Mouse (Mus musculus) hindbrain, postnatal 0 days (tissue): ENCODE results near the gene Plagl1. TPM values are rescaled to one million over a fixed set of nuclear protein-coding genes. Genes with fewer than 3 reads are reported as not detected.

Source experiments
- ATAC-seq: fragments of 200-750 bp; cut with Nextera tagmentation; 2 replicates; pipeline ENCODE4 v1.8.0; 2017; ENCODE audit warnings: mild to moderate bottlenecking, moderate TSS enrichment, moderate library complexity
- DNase-seq: peaks from one replicate; pipeline ENCODE4 v3.0.0-alpha.2; 2015; ENCODE audit warnings: low spot score
- H3K27ac ChIP-seq: fragments of 300-500 bp; sonication (generic); 2 replicates; pipeline ENCODE4 v1.5.1; 2014; ENCODE audit warnings: mild to moderate bottlenecking
- H3K27me3 ChIP-seq: fragments of 300-500 bp; sonication (generic); 2 replicates; pipeline ENCODE4 v1.6.1; 2014; ENCODE audit warnings: low read length, mixed read lengths; ENCODE audit not compliant: insufficient read depth
- H3K36me3 ChIP-seq: fragments of 300-500 bp; sonication (generic); 2 replicates; pipeline ENCODE4 v1.6.1; 2014; ENCODE audit warnings: low read length, mixed read lengths; ENCODE audit not compliant: insufficient read depth
- H3K4me1 ChIP-seq: fragments of 300-500 bp; sonication (generic); 2 replicates; pipeline ENCODE4 v1.6.1; 2014; ENCODE audit warnings: antibody characterized with exemption, low read length, mixed read lengths; ENCODE audit not compliant: insufficient read depth
- H3K4me2 ChIP-seq: fragments of 300-500 bp; sonication (generic); 2 replicates; pipeline ENCODE4 v1.6.1; 2014; ENCODE audit warnings: low read depth, mild to moderate bottlenecking, low read length, moderate library complexity, mixed read lengths
- H3K4me3 ChIP-seq: fragments of 300-500 bp; sonication (generic); 2 replicates; pipeline ENCODE4 v1.5.1; 2014; ENCODE audit warnings: low read length
- H3K9ac ChIP-seq: fragments of 300-500 bp; sonication (generic); replicated peaks from 2 replicates; pipeline ENCODE4 v1.6.1; 2014; ENCODE audit warnings: mild to moderate bottlenecking, low read length, moderate library complexity, mixed read lengths
- H3K9me3 ChIP-seq: fragments of 300-500 bp; sonication (generic); 2 replicates; pipeline ENCODE4 v1.6.1; 2016; ENCODE audit warnings: low read length, mixed read lengths
- CTCF ChIP-seq: IDR thresholded peaks from 2 replicates; pipeline ENCODE4 v1.5.1; 2016; ENCODE audit warnings: antibody characterized with exemption, control low read depth, low read depth
- WGBS: fragments of 180-500 bp; shearing (Covaris S2); extraction: QIAGEN DNeasy Blood & Tissue Kit; methylation state at CpG from one replicate; pipeline ENCODE4 v1.1.7; 2014; 5-methylcytosine and 5-hydroxymethylcytosine counted together
- polyA plus RNA-seq: library from polyadenylated mRNA; unstranded; fragments of >200 nt; fragmentation: Nextera tagmentation; extraction: Ambion mirVana; gene quantifications from 2 replicates; pipeline ENCODE4 v1.2.1, GENCODE M21; 2015
- total RNA-seq: library from RNA; depleted of rRNA; stranded (reverse); fragments of >200 nt; gene quantifications from 2 replicates; pipeline ENCODE4 v1.2.3, GENCODE M21; 2014

Plagl1 gene
- total and polyA plus RNA-seq, 2 experiments from 2014 or later = 19.8 to 88.2 TPM

DNA sequence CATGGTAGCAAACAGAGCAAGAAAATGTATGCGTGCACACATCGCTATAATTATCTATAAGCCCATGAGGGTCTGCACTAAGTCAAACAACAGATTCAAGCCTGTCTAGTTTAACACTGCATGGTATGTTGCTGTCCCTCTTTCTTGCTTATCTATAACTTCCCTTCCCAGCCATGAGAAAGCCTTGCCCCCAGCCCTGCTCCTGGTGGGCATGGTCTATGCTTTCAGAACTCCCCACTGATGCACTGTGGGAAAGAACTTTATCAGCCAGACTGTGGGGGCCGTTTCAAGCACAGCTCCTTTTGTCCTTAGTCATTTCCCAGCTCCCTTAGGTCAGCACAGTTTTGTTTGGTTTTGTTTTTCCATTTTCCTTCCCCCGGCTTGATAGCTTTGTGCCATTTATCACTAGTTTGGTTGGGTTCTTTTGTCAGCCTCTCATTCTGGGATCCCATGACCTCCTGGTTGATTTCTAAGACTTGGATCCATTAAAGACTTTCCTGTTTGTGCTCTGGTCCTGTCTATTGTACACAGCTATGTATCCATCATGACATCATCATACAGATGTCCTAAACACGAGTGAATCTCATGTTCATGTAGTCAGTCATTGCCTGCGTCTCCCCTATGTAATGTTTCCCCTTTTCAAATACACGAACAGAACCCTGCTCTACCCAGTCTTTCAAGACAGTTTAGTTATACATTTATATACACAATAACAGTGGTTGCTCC lies 16.7 kb downstream of the Plagl1 start:
- TF ChIP-seq CTCF = no peak
- H3K4me1 ChIP-seq = no peaks in the 10 kb centered on the region
- ATAC-seq = no peak
- no peak overlapping the region for H3K27ac ChIP-seq
- H3K4me3 ChIP-seq = no peak overlapping the region
- WGBS = 50% methylated on average over 7 of the region's 7 CpGs
- H3K27me3 ChIP-seq = no peaks in the 10 kb centered on the region
- no peaks in the 10 kb centered on the region for H3K36me3 ChIP-seq
- no peaks in the 10 kb centered on the region for H3K9me3 ChIP-seq
- no peak overlapping the region for H3K4me2 ChIP-seq
- no peak overlapping the region for H3K9ac ChIP-seq
- DNase-seq = no peak

DNA sequence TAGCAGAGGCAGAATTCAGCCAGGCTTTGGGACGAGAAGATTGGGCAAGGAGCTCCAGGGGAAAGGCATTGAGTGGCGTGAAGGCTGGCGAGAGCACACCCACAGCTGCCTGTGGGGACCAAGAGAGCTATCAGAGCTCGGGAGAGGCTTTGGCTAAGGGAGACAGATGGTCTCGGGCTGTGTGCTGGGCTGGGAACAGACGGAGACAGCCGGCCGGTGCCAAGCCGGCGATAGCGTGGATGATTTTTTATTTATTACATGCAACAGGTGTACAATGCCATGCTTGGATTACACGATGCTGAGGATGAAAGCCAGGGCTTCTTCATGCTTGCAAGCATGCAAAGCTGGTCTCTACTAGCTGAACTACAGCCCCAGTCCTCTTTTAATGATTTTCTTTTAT lies 22.2 kb downstream of the Plagl1 start:
- no peaks in the 10 kb centered on the region for H3K36me3 ChIP-seq
- no peak overlapping the region for H3K27ac ChIP-seq
- ATAC-seq = peak; percentile 83
- H3K4me2 ChIP-seq = no peak overlapping the region
- no peak overlapping the region for H3K9ac ChIP-seq
- no peaks in the 10 kb centered on the region for H3K4me1 ChIP-seq
- no peaks in the 10 kb centered on the region for H3K9me3 ChIP-seq
- WGBS = 44% methylated on average over 12 of the region's 12 CpGs
- DNase-seq = peak; percentile 75
- H3K4me3 ChIP-seq = no peak overlapping the region
- TF ChIP-seq CTCF = no peak
- H3K27me3 ChIP-seq = no peaks in the 10 kb centered on the region

DNA sequence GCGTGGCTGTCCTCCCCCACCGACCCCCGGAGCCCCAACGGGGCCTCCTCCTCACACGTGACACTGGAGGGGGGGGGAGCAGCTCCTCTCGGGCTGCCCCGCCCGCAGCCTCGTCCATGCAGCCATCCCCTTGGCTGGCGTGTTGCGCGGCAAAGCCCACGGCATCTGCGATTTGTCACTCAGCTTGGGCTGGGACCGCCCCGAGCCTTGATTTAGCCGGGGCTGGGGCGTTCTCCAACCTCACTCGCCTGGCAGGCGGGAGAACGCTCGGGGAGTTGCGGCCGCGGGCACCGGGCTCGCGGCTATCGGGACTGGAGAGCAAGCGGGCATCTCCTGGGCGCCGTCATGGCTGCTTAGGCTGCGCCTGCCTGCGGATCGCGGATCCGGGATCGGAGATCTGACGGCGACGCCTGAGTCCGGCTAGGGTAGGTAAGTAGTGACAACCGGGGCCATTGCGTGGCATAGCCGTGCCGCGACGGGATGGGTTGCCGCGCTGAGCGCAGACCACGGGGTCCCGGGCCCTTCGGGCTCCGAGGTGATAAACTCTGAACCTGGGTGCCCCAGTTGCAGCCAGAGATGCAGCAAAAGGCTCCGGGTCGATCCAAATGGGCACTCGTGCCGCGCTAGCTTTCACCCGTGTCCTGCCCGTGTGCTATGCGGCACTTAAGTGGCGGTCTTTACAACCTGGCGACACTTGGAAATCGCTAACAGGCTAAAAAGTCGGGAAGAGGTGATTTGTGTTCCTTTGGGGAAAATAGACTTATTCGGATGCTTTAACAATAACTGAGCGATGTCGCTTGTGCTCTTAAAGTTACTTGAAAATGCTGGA lies 30.5 kb downstream of the Plagl1 start:
- H3K4me3 ChIP-seq = peak overlapping the region; percentile 48
- no peaks in the 10 kb centered on the region for H3K9me3 ChIP-seq
- ATAC-seq (peak; percentile 96), DNase-seq (peak; percentile 89)
- peak overlapping the region; percentile 58 for H3K4me2 ChIP-seq
- H3K27me3 ChIP-seq = no peaks in the 10 kb centered on the region
- WGBS = 50% methylated on average over 68 of the region's 70 CpGs
- peak overlapping the region; percentile 43 for H3K9ac ChIP-seq
- H3K27ac ChIP-seq = no peak overlapping the region
- no peaks in the 10 kb centered on the region for H3K36me3 ChIP-seq
- TF ChIP-seq CTCF = no peak
- no peaks in the 10 kb centered on the region for H3K4me1 ChIP-seq

DNA sequence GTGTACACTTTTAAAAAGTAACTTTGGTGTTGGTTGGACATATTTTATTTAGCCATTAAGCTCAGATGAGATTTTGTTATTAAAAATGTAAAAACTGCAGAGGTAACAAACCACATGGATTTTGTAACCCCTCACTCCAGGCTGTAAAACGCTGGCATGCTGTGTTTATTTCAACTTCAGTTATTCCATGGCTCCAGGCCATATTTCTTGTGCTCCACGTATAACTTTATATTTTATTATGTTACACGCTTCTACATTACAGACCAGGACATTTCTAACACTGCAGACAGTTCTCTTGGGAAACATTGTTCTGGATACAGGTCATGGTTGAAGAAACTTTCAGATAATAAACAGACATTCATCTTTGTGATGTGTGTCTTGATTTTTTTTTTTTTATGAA lies 32.7 kb downstream of the Plagl1 start:
- Histone ChIP-seq H3K27ac (no peak overlapping the region), H3K4me1 (no peaks in the 10 kb centered on the region), H3K36me3 (no peaks in the 10 kb centered on the region), H3K4me2 (no peak overlapping the region), H3K27me3 (no peaks in the 10 kb centered on the region), H3K4me3 (no peak overlapping the region), H3K9me3 (no peaks in the 10 kb centered on the region), H3K9ac (no peak overlapping the region)
- no peak for TF ChIP-seq CTCF
- DNase-seq (no peak), ATAC-seq (no peak)
- 59% methylated on average over 3 of the region's 3 CpGs for WGBS

DNA sequence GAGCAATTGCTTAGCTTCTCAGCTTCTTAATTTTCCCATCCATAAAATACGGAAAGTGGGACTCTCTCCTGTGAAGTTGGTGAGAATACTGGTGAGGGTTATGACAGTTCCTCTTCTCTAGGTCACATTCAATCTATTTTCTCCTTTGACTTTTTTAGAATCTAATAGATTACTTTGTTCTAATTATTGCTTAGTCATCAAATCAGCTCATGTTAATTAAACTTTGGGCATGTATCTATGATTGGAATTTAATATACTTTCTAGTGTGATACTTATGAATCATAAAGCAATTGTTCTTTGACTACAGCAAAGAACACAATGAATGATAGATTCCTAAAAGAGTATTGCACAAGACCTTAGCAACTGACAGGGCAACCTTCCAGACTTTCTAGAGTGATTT lies 38.6 kb downstream of the Plagl1 start:
- Histone ChIP-seq H3K27ac (no peak overlapping the region), H3K27me3 (no peaks in the 10 kb centered on the region), H3K9me3 (no peaks in the 10 kb centered on the region), H3K4me3 (no peak overlapping the region), H3K4me1 (no peaks in the 10 kb centered on the region), H3K4me2 (no peak overlapping the region), H3K9ac (no peak overlapping the region), H3K36me3 (no peaks in the 10 kb centered on the region)
- no peak for TF ChIP-seq CTCF
- 80% methylated on average over 1 of the region's 1 CpGs for WGBS
- ATAC-seq = no peak
- DNase-seq = no peak

DNA sequence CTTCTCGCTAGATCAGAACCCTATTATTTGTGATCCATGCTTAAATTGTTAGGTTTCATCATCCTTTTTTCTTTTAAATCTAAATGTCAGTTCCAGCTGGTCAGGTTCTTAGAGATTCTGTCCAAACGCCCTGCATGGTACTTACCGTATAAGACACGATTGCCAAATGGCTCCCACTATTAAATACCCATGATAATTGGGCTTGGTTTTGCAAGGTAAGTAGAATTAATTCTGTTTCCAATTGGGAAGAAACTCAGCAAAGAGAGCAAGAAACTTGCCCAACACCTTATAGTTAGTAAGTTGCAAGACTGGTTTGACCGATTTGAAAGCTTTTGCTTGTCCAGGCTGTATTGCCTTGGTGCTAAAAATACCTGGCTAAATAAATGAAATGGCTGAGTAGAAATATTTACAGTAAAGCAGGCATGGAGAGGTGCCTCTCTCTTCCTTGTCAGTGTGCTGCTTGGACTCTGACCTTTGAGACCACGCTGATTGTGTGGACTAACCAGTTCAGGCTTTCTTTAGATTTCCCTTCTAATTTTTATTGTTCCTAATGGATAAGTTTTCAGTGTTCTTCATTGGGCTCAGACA lies 39.9 kb downstream of the Plagl1 start:
- H3K27me3 ChIP-seq = no peaks in the 10 kb centered on the region
- H3K4me1 ChIP-seq = no peaks in the 10 kb centered on the region
- ATAC-seq (no peak), DNase-seq (no peak)
- no peak overlapping the region for H3K27ac ChIP-seq
- no peak for TF ChIP-seq CTCF
- H3K36me3 ChIP-seq = no peaks in the 10 kb centered on the region
- H3K9ac ChIP-seq = no peak overlapping the region
- H3K4me2 ChIP-seq = no peak overlapping the region
- WGBS = 83% methylated on average over 6 of the region's 6 CpGs
- H3K4me3 ChIP-seq = no peak overlapping the region
- no peaks in the 10 kb centered on the region for H3K9me3 ChIP-seq

DNA sequence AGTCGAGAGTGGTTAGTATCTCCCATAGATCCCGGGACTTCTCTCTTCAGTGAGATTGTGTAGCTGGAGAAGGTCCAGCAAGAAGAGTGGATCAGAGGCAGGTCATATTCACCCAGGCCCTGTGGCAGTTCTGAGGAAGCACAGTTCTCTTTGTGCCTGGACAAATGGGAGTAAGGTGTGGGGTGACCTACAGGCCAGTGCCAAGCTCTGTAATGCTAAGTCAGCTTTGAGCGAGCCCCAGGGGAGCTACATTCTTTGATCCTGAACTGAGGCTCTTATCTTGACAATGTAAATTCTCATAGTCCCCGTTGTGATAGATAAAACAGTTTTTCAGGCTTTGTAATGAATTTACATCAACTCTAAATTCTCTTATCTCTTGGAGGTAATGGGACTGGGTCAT lies 42.1 kb downstream of the Plagl1 start:
- TF ChIP-seq CTCF = no peak
- Histone ChIP-seq H3K36me3 (no peaks in the 10 kb centered on the region), H3K27ac (no peak overlapping the region), H3K4me1 (no peaks in the 10 kb centered on the region), H3K9ac (no peak overlapping the region), H3K9me3 (no peaks in the 10 kb centered on the region), H3K27me3 (no peaks in the 10 kb centered on the region), H3K4me3 (no peak overlapping the region), H3K4me2 (no peak overlapping the region)
- DNase-seq = no peak
- no peak for ATAC-seq
- WGBS = 65% methylated on average over 4 of the region's 4 CpGs
